Mouse (Mus musculus) cortical plate, adult 2 months (tissue): ENCODE measurements around the gene N4bp2. TPM values are rescaled to one million over a fixed set of nuclear protein-coding genes. Genes with fewer than 3 reads are reported as not detected.

Experiments used
- H3K27ac ChIP-seq: fragments of 200-500 bp; 2 replicates; pipeline ENCODE4 v1.5.1; 2012; ENCODE audit warnings: low read length, control low read depth, inconsistent platforms; ENCODE audit not compliant: insufficient read depth
- H3K4me1 ChIP-seq: fragments of 200-500 bp; 2 replicates; pipeline ENCODE4 v1.6.1; 2011; ENCODE audit warnings: low read length; ENCODE audit not compliant: control insufficient read depth, insufficient read depth
- H3K4me3 ChIP-seq: fragments of 200-500 bp; 2 replicates; pipeline ENCODE4 v1.5.1; 2011; ENCODE audit warnings: mild to moderate bottlenecking, low read length, control low read depth; ENCODE audit not compliant: insufficient read depth
- CTCF ChIP-seq: fragments of 200-500 bp; IDR thresholded peaks from 2 replicates; pipeline ENCODE4 v1.5.1; 2011; ENCODE audit warnings: mild to moderate bottlenecking, control low read depth, low read length; ENCODE audit not compliant: insufficient read depth; ENCODE audit errors: extremely low read depth
- POLR2A ChIP-seq: fragments of 200-500 bp; IDR thresholded peaks from 2 replicates; pipeline ENCODE4 v1.6.1; 2011; ENCODE audit warnings: mild to moderate bottlenecking, low read length, control low read depth; ENCODE audit not compliant: insufficient read depth; ENCODE audit errors: extremely low read depth
- polyA plus RNA-seq: library from polyadenylated mRNA; depleted of rRNA; stranded (reverse); fragments of >200 nt; gene quantifications from 2 replicates; pipeline ENCODE4 v1.2.3, GENCODE M21; 2012

The N4bp2 gene
- polyA plus RNA-seq, 1 experiment, result 3.8 TPM

GRCm38 (mm10) chr5:65826476-65826875 is 63.2 kb downstream of the N4bp2 start:
- no peak overlapping the region for H3K27ac ChIP-seq
- no peak for TF ChIP-seq CTCF
- TF ChIP-seq POLR2A, result no peak
- H3K4me3 ChIP-seq, result no peak overlapping the region
- H3K4me1 ChIP-seq, result no peaks in the 10 kb centered on the region

- TF ChIP-seq CTCF (no peak), POLR2A (no peak)
- Histone ChIP-seq H3K27ac (no peak overlapping the region), H3K4me1 (no peaks in the 10 kb centered on the region), H3K4me3 (no peak overlapping the region)
These were observed 63.8 kb downstream of the N4bp2 start for GRCm38 (mm10) chr5:65827102-65827501.

GRCm38 (mm10) chr5:65828261-65828660 is 64.9 kb downstream of the N4bp2 start:
- Histone ChIP-seq H3K27ac (no peak overlapping the region), H3K4me3 (no peak overlapping the region), H3K4me1 (no peaks in the 10 kb centered on the region)
- TF ChIP-seq POLR2A, result no peak
- no peak for TF ChIP-seq CTCF

DNA sequence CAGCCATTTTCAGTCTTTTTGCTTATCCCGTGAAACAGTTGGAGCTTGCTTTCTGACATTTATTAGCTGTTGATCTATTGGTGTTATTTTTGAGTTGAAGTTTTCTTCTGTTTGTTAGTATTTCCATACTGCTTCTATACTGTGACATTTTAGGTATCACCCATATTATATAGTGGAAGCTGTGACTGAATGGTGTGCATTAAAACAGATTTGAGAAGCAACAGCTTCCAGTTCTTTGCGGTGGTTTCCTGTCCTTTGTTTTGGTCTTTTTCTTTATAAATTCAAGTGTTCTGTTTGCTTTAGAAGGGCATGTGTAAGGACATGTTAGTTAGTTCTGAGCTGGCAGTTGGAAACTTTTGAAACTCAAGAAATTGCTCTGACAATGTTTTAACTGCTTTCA is 65.7 kb downstream of the N4bp2 start:
- H3K4me3 ChIP-seq, result no peak overlapping the region
- no peak overlapping the region for H3K27ac ChIP-seq
- TF ChIP-seq POLR2A (no peak), CTCF (no peak)
- no peaks in the 10 kb centered on the region for H3K4me1 ChIP-seq

DNA sequence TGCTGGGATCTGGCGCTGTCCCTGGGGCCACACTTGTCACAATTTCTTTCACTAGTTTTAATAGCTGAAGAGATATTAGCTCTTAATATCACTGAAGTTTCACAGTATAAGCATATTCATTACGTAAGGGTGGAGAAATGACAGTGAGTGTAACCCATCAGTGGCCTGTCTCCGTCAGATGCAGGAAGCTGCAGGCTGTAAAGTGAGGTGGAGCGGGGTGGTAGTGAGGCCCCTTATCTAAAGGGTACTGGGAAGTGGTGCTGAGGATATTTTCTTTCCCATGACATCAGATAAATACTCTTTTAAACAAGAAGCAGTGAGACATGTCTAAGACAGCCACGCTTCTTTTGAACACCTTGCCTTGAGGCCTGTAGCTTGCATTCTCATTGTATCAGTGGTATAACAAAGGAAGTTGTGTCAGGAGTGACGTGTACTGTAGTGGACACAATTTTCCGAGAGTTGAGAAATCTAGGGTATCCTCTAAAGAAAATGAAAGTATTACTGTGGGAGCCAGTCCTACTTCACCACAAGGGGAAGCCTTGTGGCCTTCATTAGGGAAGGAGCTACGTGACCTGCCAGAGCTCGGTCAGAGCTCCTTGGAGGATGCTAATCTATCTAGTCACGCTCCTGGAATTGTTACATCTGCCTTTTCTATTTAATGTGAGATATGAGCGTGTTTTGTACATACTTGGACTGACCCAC is 68.7 kb downstream of the N4bp2 start:
- Histone ChIP-seq H3K4me3 (no peak overlapping the region), H3K4me1 (no peaks in the 10 kb centered on the region), H3K27ac (no peak overlapping the region)
- TF ChIP-seq POLR2A (no peak), CTCF (no peak)

DNA sequence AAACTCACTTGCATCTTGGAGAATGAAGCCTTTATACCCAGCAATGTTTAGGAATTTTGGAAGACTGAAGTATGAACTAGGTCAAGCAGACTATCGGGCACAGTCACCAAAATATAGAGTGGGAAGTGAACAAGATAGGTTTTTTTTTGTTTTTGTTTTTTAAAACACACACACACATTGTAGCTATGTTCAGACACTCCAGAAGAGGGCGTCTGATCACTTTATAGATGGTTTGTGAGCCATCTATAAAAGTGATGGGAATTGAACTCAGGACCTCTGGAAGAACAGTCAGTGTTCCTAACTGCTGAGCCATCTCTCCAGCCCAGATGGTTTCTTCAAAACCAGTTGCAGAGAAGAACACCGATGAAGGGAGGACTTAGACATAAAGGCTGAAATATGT is 69.8 kb downstream of the N4bp2 start:
- no peak overlapping the region for H3K27ac ChIP-seq
- no peaks in the 10 kb centered on the region for H3K4me1 ChIP-seq
- TF ChIP-seq CTCF, result no peak
- no peak for TF ChIP-seq POLR2A
- no peak overlapping the region for H3K4me3 ChIP-seq

DNA sequence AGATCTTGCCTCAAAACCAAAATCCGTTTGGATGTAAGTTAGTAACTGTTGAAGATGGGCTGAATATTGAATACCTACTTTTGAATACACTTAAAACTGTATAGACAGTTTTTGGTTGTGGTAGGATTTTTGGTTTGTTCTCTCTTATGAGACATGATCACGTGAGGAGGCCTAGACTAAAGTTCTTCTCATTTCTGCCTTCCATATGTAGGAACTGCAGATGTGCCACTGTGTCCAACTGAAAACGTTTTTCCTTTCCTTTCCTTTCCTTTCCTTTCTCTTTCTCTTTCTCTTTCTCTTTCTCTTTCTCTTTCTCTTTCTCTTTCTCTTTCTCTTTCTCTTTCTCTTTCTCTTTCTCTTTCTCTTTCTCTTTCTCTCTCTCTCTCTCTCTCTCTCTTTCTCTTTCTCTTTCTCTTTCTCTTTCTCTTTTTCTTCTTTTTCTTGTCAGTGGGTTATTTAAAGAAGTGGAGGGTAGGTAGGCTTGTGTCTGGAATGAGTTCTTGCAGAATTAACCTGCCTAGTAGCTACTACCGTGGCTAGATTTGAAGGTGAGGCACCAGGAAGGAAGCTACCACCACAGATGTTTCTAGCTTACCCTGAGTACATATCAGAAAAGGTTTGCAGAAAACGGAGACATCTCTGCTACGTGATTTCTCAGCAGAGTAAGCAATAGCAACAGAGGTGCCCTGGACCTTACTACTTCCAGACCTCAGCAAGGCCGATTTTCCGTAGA is 70.6 kb downstream of the N4bp2 start:
- Histone ChIP-seq H3K4me3 (no peak overlapping the region), H3K4me1 (no peaks in the 10 kb centered on the region), H3K27ac (no peak overlapping the region)
- TF ChIP-seq CTCF (no peak), POLR2A (no peak)

DNA sequence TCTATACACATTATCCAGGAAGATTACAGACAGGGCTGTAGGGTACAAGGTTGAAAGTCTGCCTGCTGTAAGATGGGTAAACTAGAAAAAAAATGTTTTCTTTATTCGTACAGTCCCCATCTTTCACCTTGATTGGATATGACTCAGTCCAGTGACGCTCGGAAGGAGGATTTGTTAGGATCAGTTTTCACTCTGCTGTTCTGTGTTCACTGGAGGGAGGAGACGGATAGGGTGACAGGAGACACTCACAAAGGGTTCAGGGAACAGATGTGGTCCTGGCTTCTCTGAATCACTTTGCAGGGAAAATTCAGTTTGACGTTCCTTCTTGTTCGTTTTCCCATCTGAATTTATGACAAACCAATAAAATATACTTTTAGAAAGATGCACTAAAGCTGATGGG is 74.7 kb downstream of the N4bp2 start:
- H3K27ac ChIP-seq, result no peak overlapping the region
- TF ChIP-seq CTCF (no peak), POLR2A (no peak)
- H3K4me3 ChIP-seq, result no peak overlapping the region
- H3K4me1 ChIP-seq, result no peaks in the 10 kb centered on the region

DNA sequence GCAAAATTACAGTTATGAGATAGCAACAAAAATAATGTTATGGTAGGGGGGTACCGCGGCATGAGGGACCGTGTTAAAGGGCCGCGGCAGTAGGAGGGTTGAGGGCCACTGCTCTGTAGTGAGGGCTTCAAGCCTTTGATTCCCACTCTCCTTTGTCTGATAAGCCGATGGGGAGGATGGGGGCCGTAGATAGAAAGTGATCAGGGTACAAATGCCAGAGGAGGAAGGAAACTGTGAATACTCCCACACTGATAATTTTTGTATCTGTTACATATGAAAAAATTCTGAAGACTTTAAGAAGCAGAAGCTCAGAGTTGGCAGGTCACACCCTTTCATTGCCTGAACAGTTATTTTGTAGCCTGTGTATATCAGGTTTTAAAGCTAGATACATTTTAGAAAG is 79.6 kb downstream of the N4bp2 start:
- H3K4me1 ChIP-seq, result no peaks in the 10 kb centered on the region
- TF ChIP-seq POLR2A (no peak), CTCF (no peak)
- no peak overlapping the region for H3K4me3 ChIP-seq
- H3K27ac ChIP-seq, result no peak overlapping the region

DNA sequence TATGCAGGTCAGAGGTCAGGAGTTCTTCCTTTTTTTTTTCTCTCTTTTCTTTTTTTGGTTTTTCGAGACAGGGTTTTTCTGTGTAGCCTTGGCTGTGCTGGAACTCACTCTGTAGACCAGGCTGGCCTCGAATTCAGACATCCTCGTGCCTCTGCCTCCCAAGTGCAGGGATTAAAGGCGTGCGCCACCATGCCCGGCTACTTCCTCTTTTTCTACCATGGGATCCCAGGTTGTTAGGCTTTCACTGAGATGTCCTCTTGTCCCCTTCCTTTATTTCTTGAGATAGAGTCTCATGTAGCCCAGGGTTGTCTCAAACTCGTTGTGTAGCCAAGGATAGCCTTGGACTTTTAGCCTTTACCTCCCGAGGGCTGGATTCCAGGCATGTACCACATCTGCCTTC is 83.2 kb downstream of the N4bp2 start:
- H3K4me3 ChIP-seq, result no peak overlapping the region

More for the DNA sequence above, 83.2 kb downstream of the N4bp2 start:
- H3K4me1 ChIP-seq, result no peaks in the 10 kb centered on the region
- no peak overlapping the region for H3K27ac ChIP-seq
- TF ChIP-seq CTCF (no peak), POLR2A (no peak)
